Mouse (Mus musculus) ES-E14 (cell line): ENCODE measurements around the gene Mrps16. TPM values are rescaled to one million over a fixed set of nuclear protein-coding genes. Genes with fewer than 3 reads are reported as not detected.
A peak's percentile ranks its signal among the peaks of the same experiment; 100 is the strongest.

Experiments
- DNase-seq: peaks from one replicate; pipeline ENCODE4 v3.0.0-alpha.2; 2013; ENCODE audit warnings: low read depth, low spot score
- H3K27ac ChIP-seq: 2 replicates; pipeline ENCODE4 v1.5.1; 2012; ENCODE audit warnings: low read depth, mild to moderate bottlenecking, low read length, moderate library complexity, mixed read lengths; ENCODE audit not compliant: poor library complexity, insufficient read depth, severe bottlenecking
- H3K36me3 ChIP-seq: 2 replicates; pipeline ENCODE4 v1.6.1; 2012; ENCODE audit warnings: mild to moderate bottlenecking, low read length, moderate library complexity, mixed read lengths; ENCODE audit not compliant: control insufficient read depth, poor library complexity, insufficient read depth, severe bottlenecking
- H3K4me1 ChIP-seq, 2 experiments: fragments of 150-350 bp in 1 of 2; sonication (generic) in 1 of 2; 2 replicates each; pipeline ENCODE4 v1.6.1; 2012; ENCODE audit warnings: low read length in 2 of 2, mild to moderate bottlenecking in 1 of 2, mixed read lengths in 1 of 2; ENCODE audit not compliant: control insufficient read depth in 2 of 2, insufficient read depth in 2 of 2, poor library complexity in 1 of 2
- H3K4me3 ChIP-seq, 2 experiments: fragments of 150-350 bp in 1 of 2; sonication (generic) in 1 of 2; 2 replicates each; pipeline ENCODE4 v1.5.1; 2012; ENCODE audit warnings: low read length in 2 of 2, low read depth in 1 of 2, mild to moderate bottlenecking in 1 of 2, mixed read lengths in 1 of 2; ENCODE audit not compliant: insufficient read depth in 1 of 2, poor library complexity in 1 of 2, severe bottlenecking in 1 of 2
- H3K9ac ChIP-seq: 2 replicates; pipeline ENCODE4 v1.6.1; 2012; ENCODE audit warnings: low read depth, mild to moderate bottlenecking, low read length, mixed read lengths; ENCODE audit not compliant: poor library complexity, insufficient read depth, severe bottlenecking
- H3K9me3 ChIP-seq: fragments of 150-350 bp; sonication (generic); 2 replicates; pipeline ENCODE4 v1.6.1; 2012; ENCODE audit warnings: low read depth, mild to moderate bottlenecking, low read length; ENCODE audit not compliant: control insufficient read depth, insufficient read depth
- CHD2 ChIP-seq: IDR thresholded peaks from 2 replicates; pipeline ENCODE4 v1.6.1; 2014; ENCODE audit warnings: mild to moderate bottlenecking, low read depth, low read length, inconsistent platforms
- HCFC1 ChIP-seq: IDR thresholded peaks from 2 replicates; pipeline ENCODE4 v1.6.1; 2012; ENCODE audit warnings: low read length, inconsistent platforms, borderline replicate concordance; ENCODE audit not compliant: insufficient read depth
- MAFK ChIP-seq: IDR thresholded peaks from 2 replicates; pipeline ENCODE4 v1.6.1; 2014; ENCODE audit warnings: mild to moderate bottlenecking, low read depth, low read length, inconsistent platforms; ENCODE audit not compliant: insufficient read depth
- ZC3H11A ChIP-seq: IDR thresholded peaks from 2 replicates; pipeline ENCODE4 v1.6.1; 2012; ENCODE audit warnings: low read depth, mild to moderate bottlenecking, inconsistent platforms, low read length, borderline replicate concordance
- ZNF384 ChIP-seq: IDR thresholded peaks from 2 replicates; pipeline ENCODE4 v1.6.1; 2012; ENCODE audit warnings: low read depth, low read length, inconsistent platforms
- in situ Hi-C, 2 experiments: fragments of 600-800 bp; cut with MboI; formaldehyde crosslinking; loops; one replicate each; pipeline ENCODE4 v1.15.1; 2025; ENCODE audit warnings: low sequenced_read_pairs in 2 of 2, inconsistent platforms in 1 of 2; ENCODE audit not compliant: unreplicated experiment in 2 of 2
- total RNA-seq: library from RNA; depleted of rRNA; stranded (reverse); fragments of 300-350 nt; gene quantifications from 2 replicates; pipeline ENCODE4 v1.2.3, GENCODE M21; 2012

Mrps16 gene
- total RNA-seq, 1 experiment: 96.3 TPM

DNA sequence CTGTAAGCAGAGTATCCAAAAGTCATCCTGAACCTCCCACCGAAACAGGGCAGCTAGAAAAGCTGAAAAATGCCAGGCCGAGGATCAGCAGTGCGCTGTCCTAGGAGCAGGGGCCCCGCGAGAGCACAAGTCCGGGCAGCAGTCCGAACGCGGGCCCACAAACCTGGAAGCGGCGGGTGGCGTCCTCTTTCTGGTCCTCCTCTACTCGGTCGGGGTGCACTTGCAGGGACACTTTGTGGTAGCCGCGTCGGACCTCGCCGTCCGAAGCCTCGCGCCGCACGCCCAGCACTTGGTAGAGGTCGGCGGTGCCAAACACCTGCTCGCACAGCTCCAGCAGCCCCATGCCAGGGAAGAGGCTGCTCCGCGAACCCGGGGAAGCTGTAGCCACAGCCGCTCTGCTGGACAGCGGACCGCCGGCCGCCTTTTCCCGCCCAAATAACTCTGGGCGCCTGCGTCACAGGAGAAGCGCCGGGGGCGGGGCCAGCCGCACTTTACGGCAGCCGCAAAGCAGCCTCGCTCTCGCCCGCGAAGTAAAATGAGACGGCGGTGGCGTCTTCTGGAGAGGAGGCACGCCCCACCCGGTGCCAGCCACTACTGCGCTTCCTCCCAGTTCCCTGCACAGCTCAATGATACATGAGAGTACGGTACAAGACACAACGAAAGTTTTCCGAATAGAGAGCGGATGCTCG, 4.8 kb downstream of the Mrps16 start, which contains the start of gene Dnajc9:
Gene Dnajc9 (minus strand): TSS at position 470 of the 689 bp plus-strand sequence.
- in situ Hi-C loops: loop anchor here in 1 of 2 experiments (25.0 kb wide), 1 partner anchor 99 kb away; the partner anchor contains the start of genes Anxa7 and Mss51

DNA sequence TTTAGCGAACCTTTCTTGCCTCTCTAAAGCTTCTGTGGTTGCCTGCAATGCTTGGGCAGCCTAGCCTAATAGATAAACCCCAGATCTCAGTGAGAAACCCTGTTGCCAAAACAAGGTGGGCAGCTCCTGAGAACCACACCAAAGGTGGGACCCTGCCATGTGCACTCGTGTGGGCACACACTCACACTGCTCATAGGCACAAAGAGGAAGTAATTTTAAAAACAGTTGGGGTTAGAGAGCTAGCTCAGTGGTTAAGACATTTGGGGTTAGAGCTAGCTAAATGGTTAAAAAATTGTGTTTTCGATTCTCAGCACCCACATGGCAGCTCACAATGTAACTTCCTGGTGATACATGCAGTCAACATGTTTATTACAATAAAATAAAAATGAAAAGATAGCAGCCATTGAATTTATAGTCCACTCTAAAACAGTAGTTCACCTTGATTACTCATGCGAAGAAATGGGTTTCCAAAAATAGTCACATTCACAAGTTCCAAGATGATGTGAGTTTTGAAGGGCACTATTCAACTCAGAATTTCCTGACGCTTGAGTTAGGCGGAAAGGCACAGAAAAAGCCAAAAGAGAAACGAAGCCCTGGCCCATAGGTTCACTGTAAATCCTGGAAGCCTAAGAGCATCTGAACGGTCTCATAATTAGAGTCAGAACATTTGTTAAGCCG, 13.5 kb downstream of the Mrps16 start:
- in situ Hi-C loops: loop anchor here in 1 of 2 experiments (25.0 kb wide), 1 partner anchor 107 kb away; the partner anchor contains the start of genes Anxa7 and Mss51
- DNase-seq: no peak
- H3K9me3 ChIP-seq: no peaks in the 10 kb centered on the region
- 0 out of 4 replicates have a peak, but pooled peaks cover 0 to 2% of the 10 kb centered on the region in 2 experiments for H3K4me1 ChIP-seq
- no peak overlapping the region for H3K4me3 ChIP-seq
- peaks cover 5% of the 10 kb centered on the region; the same call in 1 of the 2 replicates for H3K36me3 ChIP-seq
- H3K27ac ChIP-seq: no peak overlapping the region
- no peak overlapping the region for H3K9ac ChIP-seq
- TF ChIP-seq ZC3H11A (no peak), ZNF384 (no peak), MAFK (no peak), CHD2 (no peak), HCFC1 (no peak)

More for the DNA sequence above, 4.8 kb downstream of the Mrps16 start, which contains the start of gene Dnajc9:
- DNase-seq: peak; percentile 85
- TF ChIP-seq ZC3H11A: no peak
- peak; percentile 67; the same call in 1 of the 2 replicates for TF ChIP-seq HCFC1
- TF ChIP-seq ZNF384: no peak
- Histone ChIP-seq H3K4me1 (peaks cover 0 to 2% of the 10 kb centered on the region in 2 experiments; a peak in 1 of 4 replicates), H3K27ac (no peak within 1 kb of the TSS; the same call in 1 of the 2 replicates), H3K4me3 (peak within 1 kb of the TSS; percentile 78 to 98), H3K36me3 (peaks cover 20% of the 10 kb centered on the region), H3K9ac (peak within 1 kb of the TSS; percentile 88), H3K9me3 (no peaks in the 10 kb centered on the region)

DNA sequence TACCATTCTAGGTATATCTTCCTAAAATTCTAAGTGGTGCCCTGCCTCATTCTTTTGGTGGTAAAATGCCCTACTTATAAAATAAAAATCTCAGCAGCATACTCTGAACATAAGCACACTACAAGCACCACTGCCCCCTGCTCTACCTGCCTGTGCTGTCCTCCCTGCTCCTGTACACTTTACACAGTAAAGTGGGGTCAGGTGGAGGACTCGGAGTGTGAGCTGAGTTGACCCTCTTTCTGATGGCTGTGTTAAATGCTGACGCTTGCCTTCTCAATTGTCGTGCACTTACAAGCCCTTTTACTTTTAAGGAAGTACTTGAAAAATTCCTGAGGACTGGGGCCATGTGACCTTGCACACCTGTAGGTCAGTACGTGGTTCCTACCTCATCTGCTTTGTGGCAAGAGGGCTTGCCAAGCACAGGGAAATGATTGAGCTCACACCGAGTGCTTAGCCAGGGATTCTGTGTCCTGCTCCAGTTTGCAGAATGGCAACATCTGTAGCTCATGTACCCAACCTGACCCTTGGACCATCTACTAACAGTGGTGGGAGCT, 14.3 kb downstream of the Mrps16 start:
- in situ Hi-C loops: loop anchor here in 1 of 2 experiments (25.0 kb wide), 1 partner anchor 108 kb away; the partner anchor contains the start of genes Anxa7 and Mss51
- Histone ChIP-seq H3K4me3 (no peak overlapping the region), H3K36me3 (peaks cover 5% of the 10 kb centered on the region; the same call in 1 of the 2 replicates)

DNA sequence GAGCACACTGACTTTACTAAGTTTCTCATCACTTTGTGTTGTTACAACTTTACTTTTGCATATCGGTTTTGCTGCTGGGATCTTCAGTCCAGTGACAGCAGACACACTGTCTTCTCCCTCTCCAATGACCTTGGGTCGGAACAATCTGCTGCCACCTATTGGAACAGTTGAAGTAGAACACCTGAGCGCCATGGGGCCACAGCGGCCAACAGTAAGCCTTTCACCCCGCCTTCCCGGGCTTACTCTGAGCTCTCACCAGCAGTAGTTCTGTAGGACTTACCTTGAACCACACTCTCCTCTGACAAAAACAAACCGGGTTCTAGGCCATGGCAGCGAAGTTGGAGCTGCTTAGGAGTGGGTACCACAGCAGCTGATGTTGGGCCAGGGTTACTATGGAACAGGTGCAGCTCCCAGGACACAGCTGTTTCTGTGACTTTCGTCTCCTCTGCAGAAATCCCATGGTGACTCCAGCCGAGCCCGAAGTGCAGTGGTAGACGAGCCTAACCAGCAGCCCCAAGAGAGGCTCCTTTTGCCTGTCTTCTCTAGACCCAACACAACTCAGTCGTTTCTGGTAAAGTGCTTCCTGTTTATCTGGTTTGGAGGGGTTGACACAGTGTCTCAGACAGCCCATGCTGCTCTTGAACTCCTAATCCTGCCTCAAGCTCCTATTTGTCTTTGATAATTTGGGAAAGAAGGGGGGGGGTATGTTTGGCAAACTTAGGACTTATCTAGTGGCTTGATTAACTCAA, 14.9 kb downstream of the Mrps16 start:
- no peak overlapping the region for H3K9ac ChIP-seq
- peak overlapping the region in 1 of 2 experiments; percentile 13; a peak in 1 of 4 replicates for H3K4me3 ChIP-seq
- peaks cover 3% of the 10 kb centered on the region; the same call in 1 of the 2 replicates for H3K36me3 ChIP-seq
- no peak overlapping the region for H3K27ac ChIP-seq
- no peak for DNase-seq
- TF ChIP-seq HCFC1: no peak
- no peak for TF ChIP-seq ZC3H11A
- no peak for TF ChIP-seq ZNF384
- TF ChIP-seq MAFK: no peak
- TF ChIP-seq CHD2: no peak
- H3K9me3 ChIP-seq: no peaks in the 10 kb centered on the region
- in situ Hi-C loops: loop anchor here in 1 of 2 experiments (25.0 kb wide), 1 partner anchor 109 kb away; the partner anchor contains the start of genes Anxa7 and Mss51
- 0 out of 4 replicates have a peak, but pooled peaks cover 0 to 2% of the 10 kb centered on the region in 2 experiments for H3K4me1 ChIP-seq

More for the DNA sequence above, 14.3 kb downstream of the Mrps16 start:
- Histone ChIP-seq H3K27ac (no peak overlapping the region), H3K9ac (no peak overlapping the region), H3K4me1 (0 out of 4 replicates have a peak, but pooled peaks cover 0 to 2% of the 10 kb centered on the region in 2 experiments), H3K9me3 (no peaks in the 10 kb centered on the region)
- TF ChIP-seq MAFK: no peak
- TF ChIP-seq ZNF384: no peak
- no peak for TF ChIP-seq HCFC1
- no peak for TF ChIP-seq CHD2
- TF ChIP-seq ZC3H11A: no peak
- no peak for DNase-seq
